Mouse (Mus musculus): ENCODE results near the gene Lrrc8b. TPM values are rescaled to one million over a fixed set of nuclear protein-coding genes. Genes with fewer than 3 reads are reported as not detected.

Gene Lrrc8b
- total RNA-seq, 4 experiments from 2014 or later: 3.9 to 5.6 (median 4.2) TPM

DNA sequence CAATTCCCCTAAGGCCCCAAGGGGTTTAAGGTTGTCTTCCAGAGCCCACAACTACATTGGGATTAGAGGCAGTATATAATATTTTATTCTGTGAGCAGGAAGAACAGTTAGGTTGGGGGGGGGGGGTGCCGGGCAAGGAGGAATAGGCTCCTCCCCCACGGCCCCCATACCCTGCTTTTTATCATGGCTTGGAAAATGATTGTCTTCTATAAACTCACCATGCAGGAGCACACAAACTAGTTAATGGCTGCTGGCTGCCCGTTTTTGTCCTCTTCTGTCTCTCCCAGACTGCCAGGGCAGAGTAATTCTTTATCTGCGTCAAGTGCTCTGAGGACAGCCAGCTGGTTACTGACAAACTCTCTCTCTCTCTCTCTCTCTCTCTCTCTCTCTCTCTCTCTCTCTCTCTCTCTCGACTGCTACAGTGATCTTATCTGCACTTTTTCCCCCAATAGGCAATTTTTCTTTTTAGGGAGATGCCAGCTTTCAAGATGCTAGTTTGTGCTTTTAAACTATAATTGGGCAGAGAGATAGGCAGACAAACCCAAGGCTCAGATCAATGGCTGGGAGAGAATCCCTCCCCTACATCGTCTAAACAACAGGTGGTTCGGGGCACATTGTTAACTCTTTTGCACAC, 102.5 kb downstream of the Lrrc8b start:
- no peak for DNase-seq (ENCODE audit: low spot score)

DNA sequence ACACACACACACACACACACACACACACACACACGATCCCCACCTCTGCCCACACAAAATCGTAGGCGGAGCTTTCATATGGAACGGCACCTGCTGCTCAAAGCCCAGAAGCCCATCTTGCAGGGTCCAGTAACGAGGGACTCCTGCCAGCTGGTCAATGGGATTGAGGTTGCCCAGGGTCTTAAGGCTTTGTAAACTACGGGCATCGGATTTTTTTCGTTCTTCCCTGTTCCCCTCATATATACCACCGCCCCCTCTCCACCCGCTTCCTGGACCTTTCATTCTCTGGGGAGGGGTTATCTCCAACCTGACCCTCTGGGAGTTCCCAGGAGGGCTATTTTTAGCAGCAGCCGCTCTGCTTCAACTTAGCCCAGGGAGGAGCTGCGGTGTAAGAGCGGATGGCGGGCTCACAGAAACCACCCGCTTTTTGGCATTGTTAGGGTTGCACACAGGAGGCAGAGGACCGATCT, 103.1 kb downstream of the Lrrc8b start:
- DNase-seq (ENCODE audit: low spot score): no peak

DNA sequence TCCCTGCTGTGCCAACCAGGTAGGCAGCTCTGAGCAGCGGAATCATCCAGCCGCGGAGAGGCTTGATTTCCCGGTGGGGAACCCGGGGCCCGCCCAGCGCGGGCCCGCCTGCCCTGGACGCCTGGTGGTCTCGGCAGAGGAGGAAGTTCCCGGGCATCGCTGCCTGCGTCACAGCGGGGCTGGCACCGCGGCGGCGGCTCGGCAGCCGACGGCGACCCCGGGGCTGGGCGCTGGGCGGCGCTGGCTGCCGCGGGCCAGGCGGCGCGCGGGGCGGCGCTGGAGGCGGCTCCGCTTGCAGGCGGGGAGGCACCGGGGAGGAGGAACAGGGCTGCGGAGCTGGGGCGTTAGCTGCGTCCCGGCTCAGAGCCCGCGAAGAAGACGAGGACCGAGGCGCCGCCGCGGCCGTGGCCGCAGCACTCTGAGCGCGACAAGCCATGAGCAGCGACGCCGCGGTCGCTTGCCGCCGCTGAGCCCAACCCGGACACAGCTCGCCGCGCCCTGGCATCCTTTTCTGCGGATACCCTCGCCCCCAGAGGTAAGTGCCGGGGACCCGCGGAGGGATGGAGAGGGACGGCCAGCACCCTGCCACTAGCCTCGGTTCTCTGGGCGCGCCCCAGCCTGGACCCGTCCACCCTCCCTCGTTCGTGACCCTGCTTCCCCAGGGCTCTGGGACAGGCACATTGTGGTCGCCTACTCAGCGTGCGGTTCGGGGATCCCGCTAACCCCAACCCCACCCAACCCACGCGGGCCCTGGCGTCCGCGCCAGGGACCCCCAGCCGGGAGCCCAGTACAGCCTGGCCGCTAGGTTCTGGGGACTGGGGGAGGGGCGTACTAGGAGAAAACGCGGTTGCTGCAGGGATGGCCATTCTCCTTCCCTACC, 103.8 kb downstream of the Lrrc8b start, which contains the start of gene Lrrc8c:
Gene Lrrc8c, plus strand, starts transcription at position 293 of the 880 bp plus-strand sequence.
- peak; percentile 78 for DNase-seq (ENCODE audit: low spot score)

DNA sequence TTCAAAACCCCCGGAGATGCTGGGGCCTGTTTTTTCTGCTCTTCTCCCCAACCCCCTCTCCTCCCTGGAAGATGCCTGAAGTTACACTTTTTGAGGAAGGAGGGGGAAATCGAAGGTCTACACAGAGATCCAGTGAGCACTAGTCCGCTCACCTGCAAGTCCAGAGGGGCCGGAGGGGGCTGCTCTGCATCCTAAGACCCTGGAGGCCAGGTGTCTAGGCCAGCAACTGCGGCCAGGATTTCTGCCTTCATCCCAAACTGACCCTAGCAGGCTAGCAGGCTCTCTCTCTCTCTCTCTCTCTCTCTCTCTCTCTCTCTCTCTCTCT, 104.4 kb downstream of the Lrrc8b start:
- no peak for DNase-seq (ENCODE audit: low spot score)

DNA sequence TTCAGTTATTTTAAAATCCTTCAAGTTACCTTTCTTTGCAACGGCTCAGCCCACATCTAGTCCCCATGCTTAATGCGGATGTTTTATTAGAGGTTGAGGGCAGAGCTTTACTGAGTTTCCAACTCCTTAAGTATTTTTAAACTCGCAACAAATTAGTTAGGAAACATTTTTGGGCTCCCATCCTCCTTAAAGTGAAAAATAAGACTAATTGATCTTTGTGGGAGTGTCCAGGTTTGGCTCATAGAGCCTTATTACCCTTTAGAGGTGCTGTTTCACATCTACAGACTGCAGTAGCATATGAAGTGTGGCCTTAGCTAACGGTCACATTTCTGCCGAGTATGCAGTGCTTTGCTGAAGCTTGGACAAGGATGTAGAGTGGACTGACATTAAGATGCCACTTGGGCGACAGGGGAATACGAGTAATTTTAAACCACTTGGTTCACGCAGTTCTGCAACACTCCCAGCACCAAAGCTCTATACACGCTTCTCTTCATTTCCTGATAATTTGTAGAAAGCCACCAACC, 104.9 kb downstream of the Lrrc8b start:
- no peak for DNase-seq (ENCODE audit: low spot score)

DNA sequence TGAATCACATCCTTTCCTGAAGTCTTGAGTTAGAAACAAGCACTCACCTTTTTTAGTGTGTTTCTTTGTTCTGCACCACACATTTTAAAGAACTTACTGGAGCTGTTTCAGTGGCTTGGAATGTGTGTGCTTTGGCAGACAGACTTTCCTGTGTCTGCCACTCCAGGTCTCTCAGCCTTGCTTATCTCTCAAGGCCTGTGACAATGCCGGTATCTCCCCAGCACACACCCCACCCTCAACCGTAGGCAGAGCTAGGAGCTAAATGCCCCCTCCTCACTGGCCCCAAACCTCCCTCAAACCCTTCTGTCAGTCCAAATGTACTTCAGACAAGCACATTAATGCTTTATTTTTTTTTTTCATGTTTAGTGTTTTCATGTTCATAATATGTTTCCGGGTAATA, 107.9 kb downstream of the Lrrc8b start:
- DNase-seq (ENCODE audit: low spot score): peak; percentile 46

DNA sequence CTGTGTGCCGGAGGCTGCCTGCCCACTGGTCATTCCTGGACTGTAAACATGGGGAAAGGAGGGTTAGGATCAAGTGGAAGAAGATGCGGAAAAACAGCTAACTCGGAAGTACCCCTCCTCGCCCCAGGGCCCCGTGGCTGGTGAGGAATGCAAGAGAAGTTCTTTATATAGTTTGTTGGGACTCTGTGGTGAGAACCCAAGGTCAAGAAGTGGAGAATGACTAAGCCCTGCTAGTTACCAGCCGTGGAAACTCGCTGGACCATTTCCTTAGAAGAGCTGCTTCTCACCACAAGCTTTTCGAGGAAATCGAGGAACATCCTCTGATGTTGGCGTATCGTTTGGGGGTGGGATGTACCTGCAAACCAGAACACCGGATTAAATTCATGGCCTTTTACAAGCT, 109.4 kb downstream of the Lrrc8b start:
- no peak for DNase-seq (ENCODE audit: low spot score)

DNA sequence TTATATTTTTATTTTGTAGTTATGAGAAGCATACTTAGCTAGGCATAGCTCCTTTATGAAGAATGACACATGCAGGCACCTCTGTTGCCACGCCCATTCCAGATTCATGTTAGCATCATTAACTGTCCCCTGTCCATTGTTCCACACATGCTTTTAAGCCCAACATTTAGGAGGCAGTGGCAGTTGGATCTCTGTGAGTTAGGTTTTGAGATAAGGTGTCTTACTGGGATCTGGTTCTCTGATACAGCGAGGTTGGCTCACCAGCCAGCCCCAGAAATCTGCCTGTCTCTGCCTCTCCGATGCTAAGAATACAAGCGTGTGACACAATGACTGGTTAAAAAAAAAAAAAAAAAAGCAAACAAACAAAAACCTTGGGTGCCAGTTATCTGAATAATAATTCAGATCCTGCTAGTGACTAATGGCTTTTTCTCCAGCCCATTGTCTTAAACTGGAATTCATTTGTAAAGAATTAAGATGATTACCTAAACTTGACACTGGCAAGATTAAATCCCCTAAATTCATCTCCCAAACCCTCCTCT, 110.6 kb downstream of the Lrrc8b start:
- DNase-seq (ENCODE audit: low spot score): no peak

DNA sequence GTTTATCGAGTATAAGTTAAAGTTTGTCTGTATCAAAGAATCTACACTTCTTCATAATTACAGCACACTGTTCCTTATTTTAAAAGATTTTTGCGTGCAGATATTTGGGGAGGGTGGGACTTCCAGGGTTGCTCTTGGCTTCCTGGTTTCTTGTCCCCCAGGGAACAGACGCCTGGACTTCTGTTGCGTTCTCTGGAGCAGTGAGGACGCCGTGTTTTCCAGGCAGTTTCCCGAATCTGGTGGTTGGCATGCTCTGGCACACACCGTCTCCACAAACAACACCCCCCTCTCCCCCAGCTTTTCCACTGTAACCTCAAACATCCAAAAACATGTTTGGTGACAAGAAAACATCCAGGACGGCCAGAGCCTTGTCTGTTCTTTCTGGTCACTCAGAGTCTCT, 111.2 kb downstream of the Lrrc8b start:
- peak; percentile 57 for DNase-seq (ENCODE audit: low spot score)

DNA sequence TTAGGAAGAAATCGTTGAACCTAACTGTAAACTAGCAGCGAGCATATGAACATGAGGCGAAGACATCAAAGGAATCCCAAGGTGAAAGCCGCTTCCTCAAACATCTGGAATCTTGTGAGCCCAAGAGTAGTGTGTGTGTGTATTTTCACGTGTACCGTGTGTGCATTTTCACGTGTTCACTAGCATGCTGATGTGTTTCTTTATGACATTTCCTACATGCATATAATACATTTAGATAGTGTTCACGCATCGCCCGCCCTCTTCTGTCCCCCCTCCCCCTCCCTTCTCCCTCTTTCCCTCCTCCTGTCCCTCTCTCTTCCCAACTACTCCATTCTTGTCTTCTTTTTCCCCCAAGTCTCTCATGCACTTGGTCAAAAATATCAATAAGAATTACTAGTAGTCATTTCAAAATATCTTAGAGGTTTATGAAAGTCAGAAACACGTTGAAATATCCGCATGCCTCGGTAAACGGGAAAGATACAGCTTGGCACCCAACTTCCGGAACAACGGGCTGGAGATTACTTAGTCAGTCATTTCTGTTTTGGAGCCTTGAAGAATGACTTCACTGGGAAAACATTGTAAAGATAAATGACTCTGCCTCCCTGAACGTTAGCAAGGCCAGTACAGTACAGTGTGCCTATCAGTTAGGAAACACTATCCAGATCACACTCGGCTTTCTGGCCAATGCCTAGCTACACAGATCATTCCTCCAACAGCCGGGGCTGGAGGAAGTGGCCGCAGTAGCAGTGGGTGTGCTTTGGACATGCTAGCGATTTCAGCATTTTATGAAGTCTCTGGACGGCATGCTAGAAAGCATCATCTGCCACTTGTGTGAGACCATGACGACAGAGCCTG, 112.1 kb downstream of the Lrrc8b start:
- peak; percentile 50 for DNase-seq (ENCODE audit: low spot score)

DNA sequence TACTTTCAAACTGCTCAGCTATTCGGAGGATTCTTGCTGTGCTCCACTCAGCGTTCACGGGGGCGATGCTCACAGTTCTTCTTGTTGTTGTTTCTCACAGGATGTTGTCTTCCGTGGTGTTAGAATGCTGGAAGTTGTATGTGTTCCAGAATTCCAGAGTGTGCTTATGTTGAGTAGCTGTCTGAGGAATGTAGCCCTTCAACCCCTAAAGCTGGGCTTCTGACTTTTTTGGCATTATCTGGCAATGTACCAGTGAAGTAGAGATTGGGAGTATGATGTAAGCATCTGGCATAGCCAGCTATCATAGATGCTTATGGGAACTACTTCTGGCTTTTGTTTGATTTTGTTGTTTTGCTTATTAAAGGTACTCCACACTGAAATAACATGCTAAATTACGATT, 115.0 kb downstream of the Lrrc8b start:
- DNase-seq (ENCODE audit: low spot score): no peak

DNA sequence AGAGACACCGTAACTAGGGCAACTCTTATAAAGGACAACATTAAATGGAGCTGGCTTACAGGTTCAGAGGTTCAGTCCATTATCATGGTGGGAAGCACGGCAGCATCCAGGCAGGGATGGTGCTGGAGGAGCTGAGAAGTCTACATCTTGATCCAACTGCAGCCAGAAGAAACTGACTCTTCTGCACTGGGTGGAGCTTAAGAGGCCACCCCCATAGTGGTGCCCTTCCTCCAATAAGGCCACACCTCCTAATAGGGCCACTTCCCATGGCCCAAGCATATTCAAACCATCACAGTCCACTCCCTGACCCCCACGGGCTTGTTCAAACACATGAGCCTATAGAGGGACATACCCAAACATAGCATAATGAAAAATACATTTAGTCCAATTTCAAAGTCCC, 119.6 kb downstream of the Lrrc8b start:
- DNase-seq (ENCODE audit: low spot score): no peak

DNA sequence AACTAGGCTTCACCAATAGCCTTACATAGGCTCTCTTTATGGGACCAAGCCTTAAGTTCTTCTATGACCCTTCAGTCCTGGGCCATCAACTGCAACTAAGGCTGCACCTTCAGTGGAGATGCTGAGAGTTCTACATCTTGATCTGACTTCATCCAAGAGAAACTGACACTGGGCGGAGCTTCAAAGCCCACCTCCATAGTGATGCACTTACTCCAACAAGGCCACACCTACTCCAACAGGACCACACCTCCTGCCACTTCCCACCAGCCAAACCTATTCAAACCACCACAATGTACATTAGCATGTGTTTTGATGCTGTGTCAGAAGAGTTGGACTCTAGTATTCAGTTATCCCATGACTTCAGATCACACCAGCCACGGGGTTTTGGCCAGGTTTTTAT, 120.6 kb downstream of the Lrrc8b start:
- no peak for DNase-seq (ENCODE audit: low spot score)

DNA sequence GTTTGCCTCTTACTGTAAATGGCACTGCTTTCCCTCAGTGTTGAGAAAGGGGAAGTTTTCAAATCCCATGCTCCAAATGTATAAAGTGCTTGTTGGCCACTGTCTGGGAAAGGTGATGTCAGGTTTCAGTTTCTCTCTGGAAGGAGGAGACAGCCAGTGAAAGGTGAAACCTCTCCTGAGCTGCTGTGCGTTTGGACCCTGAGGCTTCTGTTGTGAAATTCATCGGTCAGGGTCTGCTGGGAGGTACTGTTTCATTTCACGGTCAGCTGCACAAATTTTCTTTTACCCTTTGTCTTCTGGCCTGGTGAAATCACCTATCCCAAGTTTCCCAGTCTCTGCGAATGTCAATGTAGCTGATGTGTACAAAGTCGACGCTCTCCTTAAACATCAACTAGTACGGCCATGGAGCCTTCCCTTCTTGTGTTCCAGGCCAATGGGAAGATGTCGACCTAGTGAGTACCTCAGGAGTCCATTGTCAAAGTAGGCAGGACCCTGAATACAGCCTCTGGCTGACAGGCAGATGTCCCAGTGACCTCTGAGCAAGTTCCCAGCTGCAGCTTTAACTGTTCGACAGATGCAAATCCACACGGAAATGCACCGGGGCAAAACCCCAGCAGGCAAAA, 121.6 kb downstream of the Lrrc8b start:
- no peak for DNase-seq (ENCODE audit: low spot score)

Other genes starting within 250 kb of the Lrrc8b start
- gene Gbp10, start 176.2 kb upstream of the Lrrc8b start, total RNA-seq (2022): 1 to 10 TPM in 2 of 4 experiments, under 1 TPM in 2; 0.22 to 3.6 (median 0.87) TPM
- 1 to 10 TPM in 1 of 4 experiments, under 1 TPM in 2, not detected in 1; 0.31 to 3.6 (median 0.71) TPM for gene Gm43302, start 122.1 kb upstream of the Lrrc8b start, total RNA-seq (2022)
- gene Gbp6, start 122.1 kb upstream of the Lrrc8b start, total RNA-seq (2022): 10 to 100 TPM in 3 of 4 experiments, 1 to 10 TPM in 1; 8.9 to 41.6 (median 17.9) TPM
- gene Lrrc8c, start 103.6 kb downstream of the Lrrc8b start, total RNA-seq (2022): 10 to 100 TPM; 15.3 to 24.9 (median 23.1) TPM

Data from heart, adult 8-10 months (tissue).